Mouse (Mus musculus) forelimb bud, embryonic 11.5 days (tissue): Measurements from ENCODE around the gene Ankrd34c.
A peak's percentile ranks its signal among the peaks of the same experiment; 100 is the strongest.

ENCODE experiments used
- DNase-seq: peaks from one replicate; pipeline ENCODE4 v3.0.0-alpha.2; 2012; ENCODE audit warnings: low read depth, low spot score

Gene Ankrd34c

GRCm38 (mm10) chr9:89678974-89679373 is 59.3 kb downstream of the Ankrd34c start:
- DNase-seq: peak; percentile 14
